8 mouse cellular contexts compared by ENCODE assay signal in genomic region chr1:167598255-167599081, GRCm38 (mm10). TPM values are rescaled to one million over a fixed set of nuclear protein-coding genes. Genes with fewer than 3 reads are reported as not detected.
DNase-seq lines count a peak whose midpoint lies in the region; ATAC-seq and TF ChIP-seq lines count a peak whose summit lies in the region.

TSS of gene Rxrg (plus strand) at chr1:167598384.

- H3K27ac ChIP-seq in forebrain, embryonic 14.5 days (ENCODE audit: low read depth, low read length) = peak within 1 kb of the TSS; percentile 58; the same call in 1 of the 2 replicates
- no peak within 1 kb of the TSS for H3K27ac ChIP-seq in heart, embryonic 14.5 days (replicated peaks in 1 of 2; ENCODE audit: control insufficient read depth in 1 of 2, insufficient read depth in 1 of 2, low read depth in 2 of 2, low read length in 2 of 2)
- no peak within 1 kb of the TSS for H3K27ac ChIP-seq in kidney, embryonic 16.5 days (ENCODE audit: low read length)
- H3K27ac ChIP-seq in liver, embryonic 12.5 days = no peak within 1 kb of the TSS

- H3K36me3 ChIP-seq in forebrain, embryonic 14.5 days (ENCODE audit: control insufficient read depth, insufficient read depth, low read length) = no peaks in the 10 kb centered on the region
- no peaks in the 10 kb centered on the region for H3K36me3 ChIP-seq in heart, embryonic 14.5 days (ENCODE audit: control insufficient read depth, insufficient read depth, low read length)
- H3K36me3 ChIP-seq in kidney, embryonic 16.5 days (ENCODE audit: insufficient read depth, low read length) = no peaks in the 10 kb centered on the region
- no peaks in the 10 kb centered on the region for H3K36me3 ChIP-seq in liver, embryonic 12.5 days
- no peaks in the 10 kb centered on the region for H3K36me3 ChIP-seq in myocyte (ENCODE audit: control insufficient read depth, insufficient read depth)

- H3K27me3 ChIP-seq in forebrain, embryonic 14.5 days (replicated peaks; ENCODE audit: control insufficient read depth, insufficient read depth, low read length) = peaks cover 7% of the 10 kb centered on the region; the same call in 1 of the 2 replicates
- H3K27me3 ChIP-seq in heart, embryonic 14.5 days (ENCODE audit: control insufficient read depth, insufficient read depth, low read length) = peaks cover 7% of the 10 kb centered on the region; the same call in 1 of the 2 replicates
- peaks cover 11% of the 10 kb centered on the region for H3K27me3 ChIP-seq in kidney, embryonic 16.5 days (ENCODE audit: insufficient read depth, low read length)
- H3K27me3 ChIP-seq in liver, embryonic 12.5 days (replicated peaks) = peaks cover 63% of the 10 kb centered on the region
- H3K27me3 ChIP-seq in myocyte (ENCODE audit: control insufficient read depth, insufficient read depth, insufficient read length) = peaks cover 7% of the 10 kb centered on the region

- H3ac ChIP-seq in myocyte (ENCODE audit: control insufficient read depth, insufficient read length) = no peak within 1 kb of the TSS

- H3K79me2 ChIP-seq in myocyte (ENCODE audit: control insufficient read depth, insufficient read depth) = no peaks in the 10 kb centered on the region

- peak; percentile 43 for DNase-seq in layer of hippocampus, adult 11-12 months (ENCODE audit: low spot score)
- DNase-seq in layer of hippocampus, adult 9-10 months (ENCODE audit: low spot score) = no peak
- DNase-seq in forebrain, embryonic 14.5 days (ENCODE audit: low spot score) = peak; percentile 86
- DNase-seq in urinary bladder, adult 2 months (ENCODE audit: low spot score) = peak; percentile 36

- ATAC-seq in forebrain, embryonic 14.5 days = peak; percentile 91
- peak; percentile 39; the same call in 1 of the 2 replicates for ATAC-seq in heart, embryonic 14.5 days (ENCODE audit: insufficient number of reproducible peaks, insufficient read depth, low FRiP score, low read depth)
- peak; percentile 92 for ATAC-seq in kidney, embryonic 16.5 days (ENCODE audit: low FRiP score, low TSS enrichment)
- no peak for ATAC-seq in liver, embryonic 12.5 days

- under 1% methylated on average over 40 of the region's 40 CpGs for WGBS in forebrain, embryonic 14.5 days
- WGBS in heart, embryonic 14.5 days = under 1% methylated on average over 40 of the region's 40 CpGs
- under 1% methylated on average over 40 of the region's 40 CpGs for WGBS in kidney, embryonic 16.5 days
- WGBS in liver, embryonic 12.5 days (ENCODE audit: insufficient replicate concordance) = 1% methylated on average over 40 of the region's 40 CpGs

- no peaks in the 10 kb centered on the region; the same call in 1 of the 2 replicates for H3K4me1 ChIP-seq in forebrain, embryonic 14.5 days (ENCODE audit: control insufficient read depth, insufficient read depth, low read length)
- peaks cover 4 to 7% of the 10 kb centered on the region in 2 experiments; a peak in 1 of 4 replicates for H3K4me1 ChIP-seq in heart, embryonic 14.5 days (ENCODE audit: control insufficient read depth in 2 of 2, insufficient read depth in 2 of 2, low read length in 2 of 2)
- peaks cover 16% of the 10 kb centered on the region for H3K4me1 ChIP-seq in kidney, embryonic 16.5 days (ENCODE audit: insufficient read depth, low read length)
- H3K4me1 ChIP-seq in liver, embryonic 12.5 days = no peaks in the 10 kb centered on the region

- H3K4me3 ChIP-seq in forebrain, embryonic 14.5 days (ENCODE audit: low read depth, low read length) = peak within 1 kb of the TSS; percentile 41
- peak within 1 kb of the TSS; percentile 38 to 48 for H3K4me3 ChIP-seq in heart, embryonic 14.5 days (ENCODE audit: control insufficient read depth in 1 of 2, insufficient read depth in 1 of 2, low read depth in 1 of 2, low read length in 2 of 2)
- H3K4me3 ChIP-seq in kidney, embryonic 16.5 days (ENCODE audit: low read length) = peak within 1 kb of the TSS; percentile 47
- peak within 1 kb of the TSS; percentile 39 for H3K4me3 ChIP-seq in liver, embryonic 12.5 days
- H3K4me3 ChIP-seq in myocyte = no peak within 1 kb of the TSS

- H3K4me2 ChIP-seq in forebrain, embryonic 14.5 days (ENCODE audit: low read length) = peak within 1 kb of the TSS; percentile 79
- H3K4me2 ChIP-seq in heart, embryonic 14.5 days (ENCODE audit: low read length) = peak within 1 kb of the TSS; percentile 88
- peak within 1 kb of the TSS; percentile 84 for H3K4me2 ChIP-seq in kidney, embryonic 16.5 days (replicated peaks; ENCODE audit: low read depth, low read length)
- peak within 1 kb of the TSS; percentile 62 for H3K4me2 ChIP-seq in liver, embryonic 12.5 days
- peak within 1 kb of the TSS; percentile 38 for H3K4me2 ChIP-seq in myocyte (ENCODE audit: low read depth)

- no peak for TF ChIP-seq POLR2A in myocyte (IDR thresholded peaks at IDR 0.05; ENCODE audit: insufficient read length, low read depth)

- H3K9me3 ChIP-seq in forebrain, embryonic 14.5 days (replicated peaks; ENCODE audit: control insufficient read depth, low read length) = no peaks in the 10 kb centered on the region
- no peaks in the 10 kb centered on the region for H3K9me3 ChIP-seq in heart, embryonic 14.5 days (ENCODE audit: control insufficient read depth, low read length)
- H3K9me3 ChIP-seq in kidney, embryonic 16.5 days (ENCODE audit: low read length) = no peaks in the 10 kb centered on the region
- no peaks in the 10 kb centered on the region for H3K9me3 ChIP-seq in liver, embryonic 12.5 days (replicated peaks)

- H3K9ac ChIP-seq in forebrain, embryonic 14.5 days (ENCODE audit: low read length) = peak within 1 kb of the TSS; percentile 62
- H3K9ac ChIP-seq in heart, embryonic 14.5 days (ENCODE audit: low read length) = peak within 1 kb of the TSS; percentile 66
- peak within 1 kb of the TSS; percentile 61 for H3K9ac ChIP-seq in kidney, embryonic 16.5 days (replicated peaks; ENCODE audit: low read length)
- no peak within 1 kb of the TSS for H3K9ac ChIP-seq in liver, embryonic 12.5 days

TF ChIP-seq in myocyte, 11 proteins besides CTCF, POLR2A, EP300 and RAD21:
- TF ChIP-seq MYOD1 (IDR thresholded peaks at IDR 0.05; ENCODE audit: control insufficient read depth in 1 of 3, insufficient read length in 2 of 3, low read depth in 2 of 3) = peak in 2 of 3 experiments; percentile 76 to 94
- no peak for TF ChIP-seq TCF12 (IDR thresholded peaks at IDR 0.05; ENCODE audit: insufficient read depth, poor library complexity, severe bottlenecking)
- TF ChIP-seq MAX (IDR thresholded peaks at IDR 0.05; ENCODE audit: low read depth) = no peak
- TF ChIP-seq MYOG (IDR thresholded peaks at IDR 0.05; ENCODE audit: control insufficient read depth in 1 of 3, insufficient read depth in 1 of 3, insufficient read length in 2 of 3, low read depth in 2 of 3) = peak in 2 of 3 experiments; percentile 20 to 43

RNA-seq across cellular contexts. Expression of gene Rxrg, which starts in this region (rescaled TPM):
- 9.3 and 18.6 TPM in 2 replicates for polyA plus RNA-seq in forebrain, embryonic 14.5 days (2014; fragmentation: Nextera tagmentation; extraction: Ambion mirVana)
- 1.2 and 1.4 TPM in 2 replicates for polyA plus RNA-seq in heart, embryonic 14.5 days (2014; fragmentation: Nextera tagmentation; extraction: Ambion mirVana)
- polyA plus RNA-seq in kidney, embryonic 16.5 days (2015; fragmentation: Nextera tagmentation; extraction: Ambion mirVana) = 1.9 and 2.1 TPM in 2 replicates
- 0.38 and 1.2 TPM in 2 replicates for polyA plus RNA-seq in liver, embryonic 12.5 days (2016; fragmentation: Nextera tagmentation; extraction: Ambion mirVana)
- polyA plus RNA-seq in myocyte (2012; fragmentation: generic; extraction: Trizol) = 0.07 TPM
- polyA plus RNA-seq in urinary bladder, adult 2 months (2012; rRNA removed) = 2.1 and 3.0 TPM in 2 replicates

Comparison
In these comparisons a context has a peak if more than half of its experiments do, and no peak if none do; other contexts are left out.
1. H3K4me2 ChIP-seq: peak in every context shown above with its lines; median percentile 88 in heart, embryonic 14.5 days; 84 in kidney, embryonic 16.5 days; 79 in forebrain, embryonic 14.5 days; 62 in liver, embryonic 12.5 days; 38 in myocyte.